Mouse (Mus musculus) heart, embryonic 13.5 days (tissue): ENCODE results near the gene Ubap2l. TPM values are rescaled to one million over a fixed set of nuclear protein-coding genes. Genes with fewer than 3 reads are reported as not detected.
A peak's percentile ranks its signal among the peaks of the same experiment; 100 is the strongest.

Source experiments
- ATAC-seq: fragments of 200-750 bp; cut with Nextera tagmentation; 2 replicates; pipeline ENCODE4 v1.8.0; 2017; ENCODE audit warnings: moderate TSS enrichment; ENCODE audit not compliant: insufficient number of reproducible peaks, low FRiP score, low TSS enrichment; ENCODE audit errors: extremely low read depth
- H3K27ac ChIP-seq: fragments of 300-500 bp; sonication (generic); replicated peaks from 2 replicates; pipeline ENCODE4 v1.5.1; 2015; ENCODE audit warnings: moderate library complexity, mild to moderate bottlenecking, inconsistent platforms
- H3K27me3 ChIP-seq: fragments of 300-500 bp; sonication (generic); replicated peaks from 2 replicates; pipeline ENCODE4 v1.6.1; 2015; ENCODE audit warnings: mild to moderate bottlenecking, inconsistent platforms
- H3K36me3 ChIP-seq: fragments of 300-500 bp; sonication (generic); 2 replicates; pipeline ENCODE4 v1.6.1; 2015; ENCODE audit warnings: mild to moderate bottlenecking, inconsistent platforms
- H3K4me1 ChIP-seq: fragments of 300-500 bp; sonication (generic); 2 replicates; pipeline ENCODE4 v1.6.1; 2015; ENCODE audit warnings: inconsistent platforms
- H3K4me2 ChIP-seq: fragments of 300-500 bp; sonication (generic); 2 replicates; pipeline ENCODE4 v1.6.1; 2015; ENCODE audit warnings: inconsistent platforms, mild to moderate bottlenecking, moderate library complexity
- H3K4me3 ChIP-seq: fragments of 300-500 bp; sonication (generic); 2 replicates; pipeline ENCODE4 v1.5.1; 2015; ENCODE audit warnings: moderate library complexity, mild to moderate bottlenecking, inconsistent platforms
- H3K9ac ChIP-seq: fragments of 300-500 bp; sonication (generic); 2 replicates; pipeline ENCODE4 v1.6.1; 2015; ENCODE audit warnings: inconsistent platforms, mild to moderate bottlenecking, moderate library complexity
- H3K9me3 ChIP-seq: fragments of 300-500 bp; sonication (generic); 2 replicates; pipeline ENCODE4 v1.6.1; 2016; ENCODE audit warnings: inconsistent platforms
- WGBS: fragments of 180-500 bp; shearing (Covaris S2); methylation state at CpG from one replicate; pipeline ENCODE4 v1.1.7; 2015; ENCODE audit warnings: mixed read lengths; 5-methylcytosine and 5-hydroxymethylcytosine counted together
- polyA plus RNA-seq: library from polyadenylated mRNA; unstranded; fragments of >200 nt; fragmentation: Nextera tagmentation; extraction: Ambion mirVana; gene quantifications from 2 replicates; pipeline ENCODE4 v1.2.1, GENCODE M21; 2015

The Ubap2l gene
- polyA plus RNA-seq, 1 experiment from 2014 or later = 121 TPM

DNA sequence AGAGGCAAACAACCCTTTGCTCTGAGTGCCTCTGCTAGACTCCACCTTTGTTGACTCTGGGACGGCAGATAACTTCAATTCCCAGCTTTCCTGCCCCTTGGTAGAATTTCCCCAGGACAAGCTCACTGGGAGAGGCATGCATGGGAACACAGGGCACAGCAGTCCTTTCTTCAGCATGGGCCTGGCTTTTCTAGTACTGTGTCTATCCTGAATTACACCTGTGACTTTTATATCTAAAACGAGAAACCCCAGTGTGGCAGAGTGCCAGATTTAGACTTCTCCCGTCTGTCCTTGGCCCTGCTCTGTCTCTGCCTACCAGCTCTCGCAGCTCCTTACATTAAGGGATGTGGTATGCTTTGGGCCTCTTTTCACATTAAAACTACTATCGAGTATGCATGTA is 30.6 kb upstream of the Ubap2l start:
- Histone ChIP-seq H3K27me3 (no peaks in the 10 kb centered on the region), H3K4me1 (peaks cover 64% of the 10 kb centered on the region)
- ATAC-seq = no peak

GRCm38 (mm10) chr3:90081365-90082240 is 29.2 kb upstream of the Ubap2l start:
- Histone ChIP-seq H3K4me3 (peak overlapping the region; percentile 88), H3K4me2 (peak overlapping the region; percentile 88), H3K9ac (peak overlapping the region; percentile 58), H3K4me1 (peaks cover 72% of the 10 kb centered on the region), H3K27ac (peak overlapping the region; percentile 99), H3K36me3 (peaks cover 13% of the 10 kb centered on the region), H3K9me3 (no peaks in the 10 kb centered on the region), H3K27me3 (no peaks in the 10 kb centered on the region)
- no peak for ATAC-seq
- 67% methylated on average over 5 of the region's 5 CpGs for WGBS

More for the DNA sequence above, 30.6 kb upstream of the Ubap2l start:
- H3K9me3 ChIP-seq = no peaks in the 10 kb centered on the region
- 30% methylated on average over 5 of the region's 5 CpGs for WGBS
- H3K9ac ChIP-seq = peak overlapping the region; percentile 58
- peak overlapping the region; percentile 88 for H3K4me2 ChIP-seq
- H3K27ac ChIP-seq = peak overlapping the region; percentile 99
- peak overlapping the region; percentile 30 for H3K4me3 ChIP-seq
- H3K36me3 ChIP-seq = peaks cover 28% of the 10 kb centered on the region

GRCm38 (mm10) chr3:90080498-90080863 is 28.1 kb upstream of the Ubap2l start:
- no peaks in the 10 kb centered on the region for H3K27me3 ChIP-seq
- WGBS = under 1% methylated on average over 6 of the region's 6 CpGs
- H3K4me3 ChIP-seq = peak overlapping the region; percentile 88
- H3K4me2 ChIP-seq = peak overlapping the region; percentile 88
- peak overlapping the region; percentile 95 for H3K9ac ChIP-seq
- ATAC-seq = no peak
- H3K36me3 ChIP-seq = 0 out of 2 replicates have a peak, but pooled peaks cover 3% of the 10 kb centered on the region
- H3K27ac ChIP-seq = peak overlapping the region; percentile 99
- H3K4me1 ChIP-seq = peaks cover 62% of the 10 kb centered on the region
- H3K9me3 ChIP-seq = no peaks in the 10 kb centered on the region

DNA sequence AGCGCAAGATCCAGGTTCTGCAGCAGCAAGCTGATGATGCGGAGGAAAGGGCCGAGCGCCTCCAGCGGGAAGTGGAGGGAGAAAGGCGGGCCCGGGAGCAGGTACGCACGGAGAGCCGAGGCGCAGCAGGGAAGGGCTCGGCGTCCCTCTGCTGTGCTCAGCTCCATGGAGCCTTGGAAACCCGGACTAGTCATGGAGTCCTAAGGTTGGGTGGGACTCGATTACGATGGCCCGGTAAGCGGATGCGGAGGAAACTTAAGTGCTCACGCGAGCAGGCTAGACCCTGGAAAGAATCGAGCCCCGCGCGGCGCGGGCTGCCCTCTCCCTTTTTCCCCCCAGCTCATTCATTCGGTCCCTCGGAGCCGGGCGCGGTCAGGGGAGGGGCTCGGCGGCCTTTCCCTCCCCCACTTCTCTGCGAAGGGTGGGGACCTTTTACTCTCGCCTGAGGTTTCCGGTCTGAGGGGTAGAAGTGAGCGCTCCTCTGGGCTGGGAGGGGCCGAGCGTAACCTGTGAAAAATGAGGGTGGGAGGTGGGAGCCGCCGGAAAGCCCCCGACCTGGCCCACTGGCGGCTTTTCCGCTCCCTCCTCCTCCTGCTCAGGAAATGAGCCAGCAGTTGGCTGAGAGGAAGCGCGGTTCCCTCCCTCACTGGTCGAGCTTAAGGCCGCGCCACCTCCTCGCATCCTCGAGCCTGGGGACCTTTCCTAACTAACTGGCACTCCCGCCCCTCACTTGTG is 27.5 kb upstream of the Ubap2l start:
- Histone ChIP-seq H3K9me3 (no peaks in the 10 kb centered on the region), H3K27ac (peak overlapping the region; percentile 99), H3K4me2 (peak overlapping the region; percentile 88), H3K27me3 (no peaks in the 10 kb centered on the region), H3K4me3 (peak overlapping the region; percentile 88), H3K36me3 (0 out of 2 replicates have a peak, but pooled peaks cover 3% of the 10 kb centered on the region), H3K9ac (peak overlapping the region; percentile 95), H3K4me1 (peaks cover 57% of the 10 kb centered on the region)
- peak; percentile 39; the same call in 1 of the 2 replicates for ATAC-seq
- WGBS = 0% methylated on average over 51 of the region's 53 CpGs

DNA sequence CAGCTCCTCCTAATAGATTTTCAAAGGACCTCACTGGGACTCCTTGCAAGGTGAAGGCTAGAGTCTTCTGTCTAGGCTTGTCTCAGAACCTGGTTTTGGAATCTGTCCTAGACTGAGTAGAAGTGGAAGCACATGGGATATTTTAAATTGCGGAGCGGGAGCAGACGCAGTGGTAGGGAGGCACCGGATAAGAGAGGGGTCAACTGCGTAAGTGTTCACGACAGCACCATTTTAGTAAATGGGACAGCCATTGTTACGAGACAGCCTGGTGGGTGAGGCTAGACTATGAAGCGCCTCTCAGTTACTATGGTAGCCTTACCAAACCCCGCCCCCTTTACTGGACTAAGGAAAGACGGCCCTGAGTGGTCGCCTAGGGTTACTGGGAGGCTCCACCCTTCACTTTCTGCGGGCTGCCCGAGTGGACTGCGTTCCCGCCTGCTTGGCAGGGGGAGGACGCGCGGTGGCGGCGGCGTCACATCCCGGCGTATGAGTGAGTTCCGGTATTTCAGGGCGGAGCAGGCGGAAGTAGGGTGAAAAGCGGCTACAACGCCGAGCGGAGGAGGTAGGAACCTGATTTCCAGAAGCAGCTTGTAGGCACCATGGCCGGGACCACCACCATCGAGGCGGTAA is 26.8 kb upstream of the Ubap2l start:
- Histone ChIP-seq H3K4me3 (peak overlapping the region; percentile 88), H3K27ac (peak overlapping the region; percentile 99), H3K4me1 (peaks cover 51% of the 10 kb centered on the region), H3K4me2 (peak overlapping the region; percentile 88), H3K36me3 (0 out of 2 replicates have a peak, but pooled peaks cover 3% of the 10 kb centered on the region), H3K9me3 (no peaks in the 10 kb centered on the region), H3K9ac (peak overlapping the region; percentile 95), H3K27me3 (no peaks in the 10 kb centered on the region)
- WGBS = under 1% methylated on average over 33 of the region's 33 CpGs
- ATAC-seq = peak; percentile 94

GRCm38 (mm10) chr3:90078224-90078623 is 25.8 kb upstream of the Ubap2l start:
- H3K27ac ChIP-seq = no peak overlapping the region
- H3K27me3 ChIP-seq = no peaks in the 10 kb centered on the region
- H3K36me3 ChIP-seq = 0 out of 2 replicates have a peak, but pooled peaks cover 3% of the 10 kb centered on the region
- ATAC-seq = no peak
- no peak overlapping the region for H3K4me2 ChIP-seq
- H3K9ac ChIP-seq = peak overlapping the region; percentile 95; the same call in 1 of the 2 replicates
- peaks cover 44% of the 10 kb centered on the region for H3K4me1 ChIP-seq
- no peaks in the 10 kb centered on the region for H3K9me3 ChIP-seq
- no peak overlapping the region for H3K4me3 ChIP-seq
- 45% methylated on average over 5 of the region's 5 CpGs for WGBS

DNA sequence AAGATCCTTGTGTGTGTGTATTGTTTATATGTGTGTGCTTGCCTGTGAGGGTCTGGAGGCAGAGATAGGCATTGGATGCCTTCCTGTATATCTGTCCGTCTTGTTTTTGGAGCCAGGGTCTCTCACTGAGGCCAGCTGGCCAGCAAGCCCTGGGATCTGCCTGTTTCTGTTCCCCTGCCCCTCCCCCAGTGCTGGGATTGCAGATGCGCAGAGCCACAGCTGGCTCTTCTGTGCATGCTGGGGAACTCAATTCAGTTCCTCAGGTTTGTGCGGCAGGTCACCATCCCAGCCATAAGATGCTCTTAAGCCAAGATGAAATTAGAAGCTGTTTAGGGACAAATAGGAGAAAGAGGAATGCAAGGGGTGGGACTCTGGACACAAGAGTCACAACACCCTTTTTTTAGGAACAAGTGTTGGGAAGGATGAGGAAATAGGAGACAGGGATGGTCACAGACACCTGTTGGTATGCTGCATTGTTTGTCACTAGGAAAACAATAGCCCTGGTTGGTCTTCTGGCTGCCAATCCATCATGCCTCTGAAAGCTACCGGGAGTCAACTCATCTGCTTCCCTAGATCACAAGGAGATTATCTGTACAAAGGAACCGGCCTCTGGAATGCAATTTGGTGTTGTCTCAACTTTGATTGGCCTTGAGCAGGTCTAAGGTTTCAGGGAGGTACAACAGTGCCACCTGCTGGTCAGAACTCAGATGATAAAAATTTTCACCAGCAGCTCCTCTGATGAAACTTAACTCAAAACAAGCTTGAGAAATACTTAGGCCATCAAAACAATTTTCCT is 24.7 kb upstream of the Ubap2l start:
- H3K4me1 ChIP-seq = peaks cover 37% of the 10 kb centered on the region
- no peak for ATAC-seq
- no peaks in the 10 kb centered on the region for H3K36me3 ChIP-seq
- WGBS = 14% methylated on average over 5 of the region's 5 CpGs
- H3K27ac ChIP-seq = no peak overlapping the region
- peak overlapping the region; percentile 3; the same call in 1 of the 2 replicates for H3K9ac ChIP-seq
- peak overlapping the region; percentile 29 for H3K4me3 ChIP-seq
- H3K4me2 ChIP-seq = peak overlapping the region; percentile 59
- H3K27me3 ChIP-seq = no peaks in the 10 kb centered on the region
- H3K9me3 ChIP-seq = no peaks in the 10 kb centered on the region

- Histone ChIP-seq H3K27ac (no peak within 1 kb of the TSS), H3K27me3 (no peaks in the 10 kb centered on the region), H3K9ac (no peak within 1 kb of the TSS), H3K9me3 (no peaks in the 10 kb centered on the region), H3K4me3 (no peak within 1 kb of the TSS), H3K4me2 (no peak within 1 kb of the TSS), H3K36me3 (no peaks in the 10 kb centered on the region), H3K4me1 (peaks cover 25% of the 10 kb centered on the region)
- ATAC-seq = no peak
- WGBS = 52% methylated on average over 4 of the region's 4 CpGs
Measured at GRCm38 (mm10) chr3:90072294-90072693, 19.9 kb upstream of the Ubap2l start, which contains the start of gene Tpm3. Tpm3 (plus strand) TSS chr3:90072649.

DNA sequence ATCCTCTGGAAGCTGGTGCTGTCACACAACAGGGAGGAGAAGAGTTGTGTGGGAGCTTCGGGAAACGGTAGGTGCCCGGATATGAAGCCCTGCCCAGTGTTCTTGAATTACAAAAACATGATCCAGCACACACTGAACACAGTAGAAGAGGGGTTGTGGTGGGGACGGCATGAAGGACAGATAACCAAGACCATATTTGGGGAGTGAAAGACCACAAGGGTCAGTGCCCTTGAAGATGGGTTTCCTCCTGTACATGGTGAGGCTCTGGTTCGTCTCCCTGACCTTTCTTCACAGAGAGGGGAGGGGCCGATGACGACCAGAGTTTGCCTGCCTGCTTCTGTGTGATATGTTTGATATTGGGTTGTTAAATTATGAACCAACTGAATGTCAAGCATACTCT is 17.3 kb upstream of the Ubap2l start:
- H3K36me3 ChIP-seq = peaks cover 13% of the 10 kb centered on the region; the same call in 1 of the 2 replicates
- H3K4me3 ChIP-seq = no peak overlapping the region
- no peaks in the 10 kb centered on the region for H3K9me3 ChIP-seq
- H3K4me2 ChIP-seq = no peak overlapping the region
- H3K4me1 ChIP-seq = peaks cover 18% of the 10 kb centered on the region
- ATAC-seq = no peak
- no peak overlapping the region for H3K9ac ChIP-seq
- no peaks in the 10 kb centered on the region for H3K27me3 ChIP-seq
- H3K27ac ChIP-seq = no peak overlapping the region
- 62% methylated on average over 7 of the region's 7 CpGs for WGBS

- Histone ChIP-seq H3K4me1 (peaks cover 14% of the 10 kb centered on the region), H3K9ac (no peak overlapping the region), H3K27ac (no peak overlapping the region), H3K36me3 (peaks cover 29% of the 10 kb centered on the region), H3K9me3 (no peaks in the 10 kb centered on the region), H3K4me2 (no peak overlapping the region), H3K27me3 (no peaks in the 10 kb centered on the region), H3K4me3 (no peak overlapping the region)
- no peak for ATAC-seq
- 90% methylated on average over 4 of the region's 4 CpGs for WGBS
Measured at GRCm38 (mm10) chr3:90067851-90068250, 15.4 kb upstream of the Ubap2l start.
